Mouse (Mus musculus) large intestine, adult 2 months (tissue): ENCODE data around the gene Fam198a. TPM values are rescaled to one million over a fixed set of nuclear protein-coding genes. Genes with fewer than 3 reads are reported as not detected.

Experiments
- polyA plus RNA-seq: library from polyadenylated mRNA; depleted of rRNA; stranded (reverse); fragments of >200 nt; gene quantifications from 2 replicates; pipeline ENCODE4 v1.2.3, GENCODE M21; 2012; rRNA removed

Gene Fam198a
- polyA plus RNA-seq, 1 experiment: 0.72 TPM

Other genes starting within 250 kb of the Fam198a start
- gene Sec22c, start 245.5 kb upstream of the Fam198a start, polyA plus RNA-seq: 4.7 and 17.9 TPM in 2 replicates
- gene Ss18l2, start 240.7 kb upstream of the Fam198a start, polyA plus RNA-seq: 25.3 and 26.0 TPM in 2 replicates
- gene Nktr, start 231.8 kb upstream of the Fam198a start, polyA plus RNA-seq: 24.5 and 52.2 TPM in 2 replicates
- 8.1 and 9.4 TPM in 2 replicates for gene Zfp651, start 191.7 kb upstream of the Fam198a start, polyA plus RNA-seq
- 0.06 and 0.11 TPM in 2 replicates for gene Klhl40, start 173.4 kb upstream of the Fam198a start, polyA plus RNA-seq
- 4.2 and 4.9 TPM in 2 replicates for gene Hhatl, start 158.5 kb upstream of the Fam198a start, polyA plus RNA-seq
- 0.21 and 0.30 TPM in 2 replicates for gene Ccdc13, start 111.5 kb upstream of the Fam198a start, polyA plus RNA-seq
- gene Higd1a, start 92.6 kb upstream of the Fam198a start, polyA plus RNA-seq: 18.4 and 29.0 TPM in 2 replicates
- gene Ackr2, start 52.6 kb upstream of the Fam198a start, polyA plus RNA-seq: 1.5 TPM in 2 replicates
- gene Cyp8b1, start 34.7 kb upstream of the Fam198a start, polyA plus RNA-seq: 0.07 and 0.09 TPM in 2 replicates
- 8.2 TPM in 2 replicates for gene Pomgnt2, start 46.1 kb downstream of the Fam198a start, polyA plus RNA-seq
- gene Snrk, start 166.3 kb downstream of the Fam198a start, polyA plus RNA-seq: 26.9 and 51.1 TPM in 2 replicates